In the genomic region with DNA sequence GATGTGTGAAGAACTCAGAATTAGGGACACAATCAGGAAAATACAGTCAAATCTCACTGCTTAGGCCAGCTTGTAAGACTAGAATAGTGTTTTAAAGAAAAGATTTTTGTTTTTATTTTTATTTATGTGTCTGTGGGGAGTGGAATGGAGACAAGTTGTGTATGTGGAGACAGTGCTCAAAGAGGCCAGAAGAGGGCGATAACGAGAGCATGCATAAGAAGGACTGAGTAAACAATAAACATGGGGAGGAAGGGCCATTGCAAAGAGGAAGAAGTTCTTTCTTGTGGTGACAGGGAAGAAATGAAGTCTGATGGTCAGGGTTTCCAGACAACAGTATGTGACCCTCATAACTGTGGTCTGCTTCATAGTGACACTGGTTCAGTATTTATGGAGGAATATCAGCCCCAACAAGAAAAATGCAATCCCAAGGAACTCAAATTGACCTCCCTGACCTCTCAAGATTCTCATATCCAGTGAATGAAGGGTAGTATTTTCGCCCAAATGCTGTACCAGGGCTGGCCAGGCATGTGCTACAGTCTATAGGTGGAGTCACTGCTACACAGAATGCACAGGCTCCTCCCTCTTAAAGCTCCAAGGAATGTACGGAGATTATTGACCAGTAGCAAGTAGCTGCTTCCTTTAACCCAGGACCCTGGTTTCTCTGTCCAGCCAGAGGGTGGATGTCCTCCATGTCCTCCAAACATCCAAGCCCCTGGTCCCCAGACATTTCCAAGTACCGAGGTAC, we compare ENCODE assay signal across 9 mouse cellular contexts. TPM values are rescaled to one million over a fixed set of nuclear protein-coding genes. Genes with fewer than 3 reads are reported as not detected.
DNase-seq lines count a peak whose midpoint lies in the region; ATAC-seq and TF ChIP-seq lines count a peak whose summit lies in the region.
"Had no signal": no experiment of that assay in that cellular context is flagged by ENCODE, and none has a peak within 500 bp of the region (broad histone marks: within the 10 kb centered on the region; RNA-seq: fewer than 3 reads in every experiment).

No protein-coding gene starts in this region.

- TF ChIP-seq CTCF in G1E (IDR thresholded peaks at IDR 0.05; ENCODE audit: low read depth, low read length), result peak; percentile 41; the same call in 1 of the 2 replicates
- peak; percentile 49 for TF ChIP-seq CTCF in cortical plate, adult 2 months (IDR thresholded peaks at IDR 0.05; ENCODE audit: extremely low read depth, insufficient read depth, low read length)
- TF ChIP-seq CTCF in lung, postnatal 0 days (IDR thresholded peaks at IDR 0.05), result peak; percentile 76

- no peak for TF ChIP-seq POLR2A in cortical plate, adult 2 months (IDR thresholded peaks at IDR 0.05; ENCODE audit: extremely low read depth, insufficient read depth, low read length)

- H3K4me1 ChIP-seq in G1E (ENCODE audit: insufficient read depth, low read depth, low read length), result peaks cover 35% of the 10 kb centered on the region
- no peaks in the 10 kb centered on the region for H3K4me1 ChIP-seq in cortical plate, adult 2 months (ENCODE audit: control insufficient read depth, insufficient read depth, low read length)
- 0 out of 2 replicates have a peak, but pooled peaks cover 3% of the 10 kb centered on the region for H3K4me1 ChIP-seq in lung, postnatal 0 days (ENCODE audit: insufficient read depth, low read depth, low read length)

- TF ChIP-seq EP300 in lung, postnatal 0 days (IDR thresholded peaks at IDR 0.05), result no peak

- no peak overlapping the region for H3K4me3 ChIP-seq in G1E (ENCODE audit: low read depth, low read length)
- H3K4me3 ChIP-seq in cortical plate, adult 2 months (ENCODE audit: insufficient read depth, low read length), result no peak overlapping the region
- no peak overlapping the region for H3K4me3 ChIP-seq in lung, postnatal 0 days (ENCODE audit: low read depth, low read length)

- H3K27me3 ChIP-seq in G1E (ENCODE audit: insufficient read depth, low read length), result no peaks in the 10 kb centered on the region
- no peaks in the 10 kb centered on the region for H3K27me3 ChIP-seq in lung, postnatal 0 days (replicated peaks; ENCODE audit: insufficient read depth, low read length)

- H3K27ac ChIP-seq in cortical plate, adult 2 months (ENCODE audit: insufficient read depth, low read length), result no peak overlapping the region
- H3K27ac ChIP-seq in lung, postnatal 0 days (ENCODE audit: low read length), result no peak overlapping the region

- no peak for ATAC-seq in G1E (ENCODE audit: extremely low read depth, insufficient number of reproducible peaks, low FRiP score, poor library complexity, severe bottlenecking)
- ATAC-seq in lung, postnatal 0 days, result no peak

- H3K4me2 ChIP-seq in lung, postnatal 0 days (replicated peaks; ENCODE audit: low read depth, low read length), result no peak overlapping the region
- H3K4me2 ChIP-seq: midbrain, embryonic 11.5 days had no signal

- no peaks in the 10 kb centered on the region for H3K36me3 ChIP-seq in G1E (replicated peaks)
- no peaks in the 10 kb centered on the region for H3K36me3 ChIP-seq in lung, postnatal 0 days (ENCODE audit: insufficient read depth, low read length)

- H3K9me3 ChIP-seq in G1E (replicated peaks), result no peaks in the 10 kb centered on the region
- no peaks in the 10 kb centered on the region for H3K9me3 ChIP-seq in lung, postnatal 0 days (ENCODE audit: low read length)

- 62% methylated on average over 5 of the region's 5 CpGs for WGBS in lung, postnatal 0 days

- DNase-seq in heart, postnatal 4 days, result peak; percentile 43
- no peak for DNase-seq in heart, adult 9 months (ENCODE audit: low spot score in 2 of 2)
- DNase-seq in G1E (ENCODE audit: low spot score), result no peak
- peak; percentile 64 for DNase-seq in lung, postnatal 0 days (ENCODE audit: low spot score)
- no peak for DNase-seq in B cell, adult 2 months
- DNase-seq in ovary, postnatal 10 days (ENCODE audit: low spot score), result no peak
- DNase-seq in urinary bladder, adult 2 months (ENCODE audit: low spot score), result no peak

- H3K9ac ChIP-seq in lung, postnatal 0 days (replicated peaks; ENCODE audit: low read depth), result no peak overlapping the region

RNA-seq across cellular contexts. Expression of a gene that starts 56.8 kb away (rescaled TPM):
- 100 to 1,000 TPM; 139 to 143 TPM for total RNA-seq in heart, postnatal 4 days (2021)
- 90.5 and 110 TPM in 2 replicates for total RNA-seq in G1E (2014; fragmentation: Nextera tagmentation)
- total RNA-seq in G1E (2017), result 14.2 and 15.0 TPM in 2 replicates
- 13.7 and 15.7 TPM in 2 replicates for polyA plus RNA-seq in G1E (2012)
- 47.7 and 55.0 TPM in 2 replicates for polyA plus RNA-seq in cortical plate, adult 2 months (2012; rRNA removed)
- 207 and 208 TPM in 2 replicates for polyA plus RNA-seq in lung, postnatal 0 days (2015; fragmentation: Nextera tagmentation; extraction: Ambion mirVana)
- polyA plus RNA-seq in urinary bladder, adult 2 months (2012; rRNA removed), result 182 and 201 TPM in 2 replicates

Comparison
In these comparisons a context has a peak if more than half of its experiments do, and no peak if none do; other contexts are left out.
1. DNase-seq: peak in heart, postnatal 4 days (single experiment) and lung, postnatal 0 days (single experiment); none in heart, adult 9 months (0 of 2), G1E (single experiment), B cell, adult 2 months (0 of 2), ovary, postnatal 10 days (single experiment) and urinary bladder, adult 2 months (single experiment).
2. Peak in every context shown above with its lines, with median percentiles within 50 percentile points of each other: CTCF ChIP-seq.